Mouse (Mus musculus): ENCODE measurements around the gene Fem1b. TPM values are rescaled to one million over a fixed set of nuclear protein-coding genes. Genes with fewer than 3 reads are reported as not detected.

Gene Fem1b
- polyA plus RNA-seq, 1 experiment from 2014 or later, result 19.5 TPM

DNA sequence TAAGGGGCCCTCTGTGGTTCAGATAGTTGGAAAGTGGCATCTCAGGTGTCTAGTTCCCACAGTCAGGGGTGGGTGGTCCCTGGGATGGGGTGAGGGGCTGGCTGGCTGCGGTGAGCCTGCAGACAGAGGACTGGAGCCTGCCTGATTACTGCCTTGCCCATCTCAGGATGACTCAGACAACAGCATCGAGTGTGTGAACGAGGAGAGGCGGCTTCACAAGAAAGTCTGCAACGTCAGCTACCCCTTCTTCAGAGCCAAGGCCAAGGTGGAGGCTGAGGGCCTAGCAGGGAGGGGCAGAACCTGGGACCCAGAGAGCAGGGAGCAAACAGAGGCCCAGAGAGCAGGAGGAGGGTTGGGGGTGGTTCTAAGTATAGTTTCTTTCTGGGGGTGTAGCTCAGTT, 43.4 kb downstream of the Fem1b start:
- Histone ChIP-seq H3K9ac (no peak overlapping the region), H3K4me3 (no peak overlapping the region), H3K27me3 (replicated peaks) (peaks cover 24% of the 10 kb centered on the region), H3K27ac (no peak overlapping the region), H3K4me1 (peaks cover 4% of the 10 kb centered on the region; the same call in 1 of the 2 replicates), H3K4me2 (no peak overlapping the region), H3K36me3 (no peaks in the 10 kb centered on the region), H3K9me3 (replicated peaks) (no peaks in the 10 kb centered on the region)
- no peak for ATAC-seq
- WGBS (ENCODE audit: insufficient replicate concordance), result 74% methylated on average over 5 of the region's 5 CpGs

- H3K27ac ChIP-seq, result no peak overlapping the region
- H3K4me1 ChIP-seq, result peaks cover 4% of the 10 kb centered on the region; the same call in 1 of the 2 replicates
- H3K9me3 ChIP-seq (replicated peaks), result no peaks in the 10 kb centered on the region
- no peak overlapping the region for H3K4me2 ChIP-seq
- no peak overlapping the region for H3K4me3 ChIP-seq
- no peaks in the 10 kb centered on the region for H3K36me3 ChIP-seq
- ATAC-seq, result no peak
- H3K9ac ChIP-seq, result no peak overlapping the region
- H3K27me3 ChIP-seq (replicated peaks), result peaks cover 28% of the 10 kb centered on the region
- 58% methylated on average over 17 of the region's 17 CpGs for WGBS (ENCODE audit: insufficient replicate concordance)
Observed at GRCm38 (mm10) chr9:62767464-62767863, 44.3 kb downstream of the Fem1b start.

- peaks cover 36% of the 10 kb centered on the region for H3K27me3 ChIP-seq (replicated peaks)
- no peaks in the 10 kb centered on the region for H3K9me3 ChIP-seq (replicated peaks)
- no peak overlapping the region for H3K27ac ChIP-seq
- ATAC-seq, result no peak
- no peaks in the 10 kb centered on the region for H3K36me3 ChIP-seq
- no peak overlapping the region for H3K9ac ChIP-seq
- no peak overlapping the region for H3K4me3 ChIP-seq
- no peak overlapping the region for H3K4me2 ChIP-seq
- peaks cover 4% of the 10 kb centered on the region; the same call in 1 of the 2 replicates for H3K4me1 ChIP-seq
- 58% methylated on average over 4 of the region's 4 CpGs for WGBS (ENCODE audit: insufficient replicate concordance)
Observed at GRCm38 (mm10) chr9:62765346-62765745, 46.4 kb downstream of the Fem1b start.

DNA sequence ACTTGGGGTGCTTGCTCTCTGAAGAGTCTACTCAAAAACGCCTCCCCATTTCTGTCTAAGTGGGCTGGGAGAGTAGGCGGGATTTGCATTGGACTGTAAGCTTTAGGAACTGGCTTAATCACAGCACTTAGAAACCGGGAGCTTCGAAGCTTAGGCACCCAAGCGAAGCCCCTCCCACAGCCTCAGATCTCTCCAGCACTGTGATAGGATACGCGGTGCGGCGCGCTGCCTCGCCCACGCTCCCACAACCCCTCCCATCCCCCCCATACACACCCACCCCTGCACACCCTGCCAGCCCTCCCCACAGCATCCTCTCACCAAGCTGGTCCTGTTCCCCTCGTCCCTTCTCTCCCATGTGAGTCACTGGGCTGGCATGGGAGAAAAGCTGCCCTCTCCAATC, 48.3 kb downstream of the Fem1b start:
- ATAC-seq, result no peak
- peaks cover 4% of the 10 kb centered on the region; the same call in 1 of the 2 replicates for H3K4me1 ChIP-seq
- H3K9me3 ChIP-seq (replicated peaks), result no peaks in the 10 kb centered on the region
- no peak overlapping the region for H3K27ac ChIP-seq
- peaks cover 36% of the 10 kb centered on the region for H3K27me3 ChIP-seq (replicated peaks)
- 10% methylated on average over 13 of the region's 13 CpGs for WGBS (ENCODE audit: insufficient replicate concordance)
- no peaks in the 10 kb centered on the region for H3K36me3 ChIP-seq
- H3K9ac ChIP-seq, result no peak overlapping the region
- H3K4me3 ChIP-seq, result no peak overlapping the region
- no peak overlapping the region for H3K4me2 ChIP-seq

- Histone ChIP-seq H3K9me3 (replicated peaks) (no peaks in the 10 kb centered on the region), H3K27me3 (replicated peaks) (peaks cover 24% of the 10 kb centered on the region), H3K9ac (no peak overlapping the region), H3K27ac (no peak overlapping the region), H3K36me3 (no peaks in the 10 kb centered on the region), H3K4me2 (no peak overlapping the region), H3K4me3 (no peak overlapping the region), H3K4me1 (no peaks in the 10 kb centered on the region)
- no peak for ATAC-seq
- 46% methylated on average over 3 of the region's 3 CpGs for WGBS (ENCODE audit: insufficient replicate concordance)
Observed at GRCm38 (mm10) chr9:62759601-62760000, 52.1 kb downstream of the Fem1b start.

GRCm38 (mm10) chr9:62758288-62758687, 53.4 kb downstream of the Fem1b start:
- H3K4me3 ChIP-seq, result no peak overlapping the region
- no peaks in the 10 kb centered on the region for H3K9me3 ChIP-seq (replicated peaks)
- no peaks in the 10 kb centered on the region for H3K36me3 ChIP-seq
- no peaks in the 10 kb centered on the region for H3K4me1 ChIP-seq
- H3K27me3 ChIP-seq (replicated peaks), result 0 out of 2 replicates have a peak, but pooled peaks cover 12% of the 10 kb centered on the region
- 75% methylated on average over 4 of the region's 4 CpGs for WGBS (ENCODE audit: insufficient replicate concordance)
- no peak overlapping the region for H3K9ac ChIP-seq
- no peak overlapping the region for H3K27ac ChIP-seq
- H3K4me2 ChIP-seq, result no peak overlapping the region
- ATAC-seq, result no peak

DNA sequence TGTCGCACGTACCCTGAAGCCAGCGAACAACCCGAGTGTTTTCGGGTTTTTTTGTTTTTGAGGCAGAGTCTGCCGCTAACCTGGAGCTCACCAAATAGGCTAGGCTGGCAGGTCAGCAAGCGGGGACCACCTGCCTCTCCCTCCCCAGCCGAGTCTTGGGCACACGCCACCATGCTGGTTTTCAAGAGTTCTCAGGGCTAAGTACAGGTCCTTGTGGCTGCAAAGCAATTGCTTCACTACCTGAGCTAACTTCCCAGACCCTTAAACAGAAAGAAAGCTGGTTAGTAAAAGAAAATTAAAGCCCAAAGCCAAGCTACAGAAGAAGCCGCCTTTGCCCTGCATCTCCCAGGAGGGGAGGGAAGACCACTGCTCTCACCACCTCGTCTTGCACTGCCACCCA, 61.4 kb downstream of the Fem1b start:
- Histone ChIP-seq H3K36me3 (no peaks in the 10 kb centered on the region), H3K4me3 (no peak overlapping the region), H3K27me3 (replicated peaks) (0 out of 2 replicates have a peak, but pooled peaks cover 4% of the 10 kb centered on the region), H3K4me1 (no peaks in the 10 kb centered on the region), H3K4me2 (no peak overlapping the region), H3K9me3 (replicated peaks) (no peaks in the 10 kb centered on the region), H3K9ac (no peak overlapping the region), H3K27ac (no peak overlapping the region)
- WGBS (ENCODE audit: insufficient replicate concordance), result 74% methylated on average over 11 of the region's 11 CpGs
- no peak for ATAC-seq

DNA sequence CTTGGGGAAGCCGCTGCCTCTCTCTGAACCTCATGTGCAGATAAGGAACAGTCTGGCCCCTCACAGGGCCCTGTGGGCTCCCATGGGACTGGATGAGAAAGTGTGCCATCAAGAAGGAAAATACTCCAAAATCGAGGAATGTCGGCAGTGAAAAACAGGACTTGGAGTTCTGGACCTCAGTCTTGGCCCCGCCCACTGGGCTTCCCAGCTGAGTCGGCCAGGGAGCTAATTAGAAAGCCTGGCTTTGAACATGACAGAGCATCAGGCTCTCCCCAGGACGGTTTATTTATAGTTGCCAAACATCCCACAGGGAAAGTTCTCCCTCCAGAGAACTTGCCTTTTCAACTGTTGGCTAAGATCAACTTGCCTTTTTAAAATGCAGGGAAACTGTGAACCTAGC, 62.1 kb downstream of the Fem1b start:
- ATAC-seq, result no peak
- no peak overlapping the region for H3K4me3 ChIP-seq
- no peak overlapping the region for H3K9ac ChIP-seq
- no peak overlapping the region for H3K4me2 ChIP-seq
- 0 out of 2 replicates have a peak, but pooled peaks cover 4% of the 10 kb centered on the region for H3K27me3 ChIP-seq (replicated peaks)
- H3K4me1 ChIP-seq, result no peaks in the 10 kb centered on the region
- no peak overlapping the region for H3K27ac ChIP-seq
- 42% methylated on average over 6 of the region's 6 CpGs for WGBS (ENCODE audit: insufficient replicate concordance)
- no peaks in the 10 kb centered on the region for H3K36me3 ChIP-seq
- no peaks in the 10 kb centered on the region for H3K9me3 ChIP-seq (replicated peaks)

DNA sequence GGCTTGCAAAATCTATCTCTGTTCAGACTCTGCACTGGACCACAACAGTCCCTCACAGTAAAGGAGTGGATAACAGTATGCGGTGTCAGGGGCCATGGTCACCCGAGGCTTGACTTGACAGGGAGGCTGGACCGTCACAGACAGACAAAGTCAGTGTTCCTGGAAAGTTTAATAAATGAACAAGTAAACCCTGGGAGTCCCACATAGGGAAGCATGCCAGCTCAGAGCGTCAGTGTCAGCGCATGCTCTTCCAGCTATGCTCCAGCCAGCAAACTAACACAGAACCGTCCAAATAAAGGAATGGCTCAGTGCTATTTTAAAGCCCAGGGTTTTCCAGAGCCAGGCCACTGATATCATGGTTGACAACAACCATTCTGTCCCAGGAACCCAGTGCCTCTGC, 65.1 kb downstream of the Fem1b start:
- no peak overlapping the region for H3K4me3 ChIP-seq
- no peak overlapping the region for H3K27ac ChIP-seq
- H3K4me1 ChIP-seq, result no peaks in the 10 kb centered on the region
- no peaks in the 10 kb centered on the region for H3K9me3 ChIP-seq (replicated peaks)
- ATAC-seq, result no peak
- peaks cover 8% of the 10 kb centered on the region; the same call in 1 of the 2 replicates for H3K27me3 ChIP-seq (replicated peaks)
- WGBS (ENCODE audit: insufficient replicate concordance), result 67% methylated on average over 6 of the region's 6 CpGs
- H3K4me2 ChIP-seq, result no peak overlapping the region
- no peak overlapping the region for H3K9ac ChIP-seq
- no peaks in the 10 kb centered on the region for H3K36me3 ChIP-seq

GRCm38 (mm10) chr9:62744558-62745275, 67.0 kb downstream of the Fem1b start:
- no peak overlapping the region for H3K4me2 ChIP-seq
- no peaks in the 10 kb centered on the region for H3K9me3 ChIP-seq (replicated peaks)
- WGBS (ENCODE audit: insufficient replicate concordance), result 42% methylated on average over 7 of the region's 7 CpGs
- H3K4me1 ChIP-seq, result no peaks in the 10 kb centered on the region
- no peak overlapping the region for H3K4me3 ChIP-seq
- no peak for ATAC-seq
- peaks cover 8% of the 10 kb centered on the region; the same call in 1 of the 2 replicates for H3K27me3 ChIP-seq (replicated peaks)
- no peak overlapping the region for H3K9ac ChIP-seq
- H3K27ac ChIP-seq, result no peak overlapping the region
- no peaks in the 10 kb centered on the region for H3K36me3 ChIP-seq

Data from liver, embryonic 12.5 days (tissue).